Mouse (Mus musculus) spleen, adult 10 weeks (tissue): ENCODE measurements around the gene Nsd1. TPM values are rescaled to one million over a fixed set of nuclear protein-coding genes. Genes with fewer than 3 reads are reported as not detected.

ENCODE experiments used
- polyA plus RNA-seq: library from polyadenylated mRNA; stranded (reverse); fragments of 350-450 nt; fragmentation: Illumina TruSeq; extraction: RNeasy Lipid Tissue Mini Kit (QIAGEN cat#74804); gene quantifications from one replicate; pipeline ENCODE4 v1.2.3, GENCODE M21; 2015; ENCODE audit warnings: low replicate concordance; ENCODE audit not compliant: insufficient read depth

Gene Nsd1
- polyA plus RNA-seq: 106 TPM

DNA sequence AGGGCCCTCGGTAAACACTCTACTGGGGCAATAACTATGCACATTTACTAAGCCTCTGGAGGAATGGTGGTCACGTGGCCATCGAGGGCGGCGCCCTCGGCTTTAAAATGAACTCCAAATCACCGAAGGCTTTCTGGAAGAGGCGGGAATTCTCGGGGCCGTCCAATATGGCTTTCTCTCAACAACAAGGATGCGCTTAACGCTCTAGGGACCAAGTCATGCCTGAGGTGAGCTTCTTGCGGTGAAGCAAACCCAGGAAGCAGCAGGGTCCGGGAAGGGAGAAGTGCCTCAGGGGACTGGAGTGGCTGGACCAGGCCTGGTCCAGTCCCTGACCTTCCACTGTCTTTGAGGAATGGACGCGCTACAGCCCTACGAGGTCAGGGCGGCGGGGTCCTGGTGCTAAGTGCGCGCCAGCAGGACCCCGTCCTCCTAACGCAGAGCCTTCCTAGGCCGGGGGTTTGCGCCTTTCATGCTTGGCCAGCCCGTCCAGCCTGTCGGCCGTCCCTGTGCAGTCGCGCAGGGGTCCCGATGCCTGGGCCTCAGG lies at the start of gene Nsd1:
TSS of gene Nsd1 (plus strand) at position 134 of the 544 bp plus-strand sequence.

GRCm38 (mm10) chr13:55319931-55320533 lies 110.5 kb downstream of the Nsd1 start, which contains the start of gene Prelid1:
Gene Prelid1, plus strand, starts transcription at chr13:55320500.

GRCm38 (mm10) chr13:55321434-55322129 lies 112.0 kb downstream of the Nsd1 start, which contains the start of gene Rab24:
Gene Rab24, minus strand, starts transcription at chr13:55321946.

DNA sequence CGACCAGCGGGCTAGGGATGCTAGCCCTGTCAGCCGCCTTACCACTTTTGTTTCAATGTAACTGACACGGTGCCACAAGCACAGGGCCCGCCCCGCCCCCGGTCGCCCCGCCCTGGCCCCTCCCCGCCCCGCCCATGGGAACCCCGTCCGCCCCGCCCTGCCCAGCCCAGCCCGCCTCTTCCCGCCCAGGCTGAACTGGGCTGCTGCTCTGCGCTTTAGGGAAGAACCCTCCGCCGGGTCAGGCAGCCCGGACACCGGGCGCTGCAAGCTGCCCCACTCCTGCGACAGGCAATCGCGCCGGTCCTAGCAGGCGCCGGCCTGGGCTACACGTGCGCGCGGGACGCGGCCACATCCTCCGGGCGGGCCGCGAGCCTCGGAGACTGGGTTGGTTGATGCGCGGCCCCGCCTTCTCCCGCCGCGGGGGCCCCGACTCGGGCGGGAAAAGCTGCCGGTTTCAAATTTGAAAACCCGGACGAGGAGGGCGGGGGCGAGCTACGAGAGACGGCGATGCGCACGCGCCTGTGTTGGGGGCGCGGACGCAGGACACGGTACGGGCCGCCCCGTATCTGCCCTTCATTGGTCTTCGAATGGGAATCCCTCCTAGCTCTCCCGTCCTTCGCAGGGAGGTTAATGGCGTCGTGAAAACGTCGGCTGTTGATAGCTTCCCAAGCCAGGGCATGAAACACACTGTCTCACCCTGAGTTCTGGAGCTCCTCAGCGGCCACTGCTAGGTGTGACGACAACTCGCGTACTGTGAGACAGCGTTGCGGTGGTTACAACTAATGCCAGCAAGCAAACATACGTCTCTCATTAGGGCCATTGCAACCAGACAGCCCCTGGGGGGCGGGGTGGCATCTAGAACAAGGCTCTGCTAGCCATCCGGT lies 120.3 kb downstream of the Nsd1 start, which contains the start of gene Mxd3:
TSS of gene Mxd3 (minus strand) at position 141 of the 884 bp plus-strand sequence.

GRCm38 (mm10) chr13:55362453-55363060 lies 153.0 kb downstream of the Nsd1 start, which contains the start of gene Lman2:
Gene Lman2, minus strand, starts transcription at chr13:55362783.

Other genes with a start within 250 kb of the Nsd1 start
- gene Hk3, start 188.4 kb upstream of the Nsd1 start, polyA plus RNA-seq: 6.1 TPM
- gene Uimc1, start 109.5 kb upstream of the Nsd1 start, polyA plus RNA-seq: 92.1 TPM
- 39.9 TPM for gene Zfp346, start 104.5 kb upstream of the Nsd1 start, polyA plus RNA-seq
- gene Gm17617, start 76.2 kb upstream of the Nsd1 start, polyA plus RNA-seq: not detected
- gene Fgfr4, start 57.1 kb upstream of the Nsd1 start, polyA plus RNA-seq: 1.5 TPM
- 61.8 TPM for gene Prelid1, start 110.7 kb downstream of the Nsd1 start, polyA plus RNA-seq
- gene Rab24, start 112.2 kb downstream of the Nsd1 start, polyA plus RNA-seq: 61.8 TPM
- 2.1 TPM for gene Mxd3, start 120.0 kb downstream of the Nsd1 start, polyA plus RNA-seq
- gene Lman2, start 153.0 kb downstream of the Nsd1 start, polyA plus RNA-seq: 46.1 TPM
- 26.6 TPM for gene Rgs14, start 159.9 kb downstream of the Nsd1 start, polyA plus RNA-seq
- not detected for gene Slc34a1, start 188.4 kb downstream of the Nsd1 start, polyA plus RNA-seq
- not detected for gene Pfn3, start 205.4 kb downstream of the Nsd1 start, polyA plus RNA-seq
- 0.11 TPM for gene F12, start 217.0 kb downstream of the Nsd1 start, polyA plus RNA-seq
- 155 TPM for gene Grk6, start 235.3 kb downstream of the Nsd1 start, polyA plus RNA-seq